Mouse (Mus musculus): ENCODE measurements around the gene Fth1. TPM values are rescaled to one million over a fixed set of nuclear protein-coding genes. Genes with fewer than 3 reads are reported as not detected.

Fth1 gene
- polyA plus RNA-seq, 1 experiment from 2014 or later = 1,694 TPM

- WGBS = 57% methylated on average over 1 of the region's 1 CpGs
- H3K27ac ChIP-seq (ENCODE audit: low read length) = no peak overlapping the region
- no peak overlapping the region for H3K4me2 ChIP-seq (ENCODE audit: low read length)
- no peaks in the 10 kb centered on the region for H3K36me3 ChIP-seq (ENCODE audit: control insufficient read depth, insufficient read depth, low read length)
- no peaks in the 10 kb centered on the region for H3K9me3 ChIP-seq (replicated peaks; ENCODE audit: control insufficient read depth, low read length, poor library complexity, severe bottlenecking)
- ATAC-seq = no peak
- no peaks in the 10 kb centered on the region for H3K4me1 ChIP-seq (ENCODE audit: control insufficient read depth, insufficient read depth, low read length)
- H3K9ac ChIP-seq (ENCODE audit: low read depth, low read length) = no peak overlapping the region
- H3K27me3 ChIP-seq (ENCODE audit: control insufficient read depth, insufficient read depth, low read depth, low read length) = no peaks in the 10 kb centered on the region
- no peak overlapping the region for H3K4me3 ChIP-seq (ENCODE audit: low read depth, low read length)
Observed at GRCm38 (mm10) chr19:9941809-9942208, 38.6 kb upstream of the Fth1 start.

DNA sequence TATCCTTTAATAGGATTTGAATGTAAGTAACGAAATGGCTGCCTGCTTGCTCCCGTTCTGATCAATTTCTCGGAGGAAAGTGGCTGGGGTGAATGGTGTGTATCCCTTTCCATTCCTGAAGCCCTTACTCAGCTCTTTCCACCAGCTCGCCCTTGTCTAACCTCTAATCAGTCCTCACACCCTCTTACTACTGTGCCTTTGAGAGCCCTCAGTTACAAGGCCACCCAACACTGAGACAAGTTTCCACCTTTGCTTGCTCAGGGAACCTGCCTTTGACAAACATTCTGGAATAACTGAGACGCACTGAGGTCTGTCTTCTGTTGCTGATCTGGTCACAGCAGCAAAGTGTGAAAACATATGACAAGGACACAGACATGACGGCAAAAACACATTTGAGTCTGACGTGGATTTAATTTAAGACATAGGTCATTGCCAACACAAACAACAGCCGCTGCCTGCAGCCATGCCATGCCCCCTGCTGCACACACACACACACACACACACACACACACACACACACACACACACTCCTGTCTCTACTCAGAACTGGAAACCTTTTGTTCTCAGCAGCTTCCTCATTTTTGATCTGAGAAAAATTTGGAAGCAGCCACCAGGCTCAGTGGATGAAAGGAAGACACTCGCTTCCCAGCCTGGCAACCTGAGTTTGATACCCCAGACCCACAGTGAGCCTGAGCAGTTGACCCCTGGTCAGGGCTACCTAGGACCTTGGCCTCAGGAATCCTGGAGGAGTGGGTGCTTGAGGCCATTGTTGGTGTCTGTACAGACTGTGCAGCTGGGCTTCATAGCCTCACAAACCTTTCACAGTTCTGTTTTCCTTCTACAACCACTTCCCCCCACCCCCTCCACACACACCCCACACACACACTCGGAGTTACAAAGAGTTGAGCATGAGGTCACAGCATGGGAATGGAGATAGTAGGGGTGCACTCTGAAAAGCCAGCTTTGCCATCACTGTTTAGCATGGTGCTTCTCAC lies 37.6 kb upstream of the Fth1 start:
- Histone ChIP-seq H3K9ac (ENCODE audit: low read depth, low read length) (no peak overlapping the region), H3K9me3 (replicated peaks; ENCODE audit: control insufficient read depth, low read length, poor library complexity, severe bottlenecking) (no peaks in the 10 kb centered on the region), H3K36me3 (ENCODE audit: control insufficient read depth, insufficient read depth, low read length) (no peaks in the 10 kb centered on the region), H3K4me1 (ENCODE audit: control insufficient read depth, insufficient read depth, low read length) (no peaks in the 10 kb centered on the region), H3K27ac (ENCODE audit: low read length) (no peak overlapping the region), H3K4me2 (ENCODE audit: low read length) (no peak overlapping the region), H3K27me3 (ENCODE audit: control insufficient read depth, insufficient read depth, low read depth, low read length) (no peaks in the 10 kb centered on the region), H3K4me3 (ENCODE audit: low read depth, low read length) (no peak overlapping the region)
- ATAC-seq = no peak
- WGBS = 62% methylated on average over 10 of the region's 10 CpGs

GRCm38 (mm10) chr19:9945800-9946564 lies 34.4 kb upstream of the Fth1 start:
- no peaks in the 10 kb centered on the region for H3K27me3 ChIP-seq (ENCODE audit: control insufficient read depth, insufficient read depth, low read depth, low read length)
- ATAC-seq = no peak
- 92% methylated on average over 8 of the region's 8 CpGs for WGBS
- H3K36me3 ChIP-seq (ENCODE audit: control insufficient read depth, insufficient read depth, low read length) = no peaks in the 10 kb centered on the region
- H3K27ac ChIP-seq (ENCODE audit: low read length) = no peak overlapping the region
- no peaks in the 10 kb centered on the region; the same call in 1 of the 2 replicates for H3K9me3 ChIP-seq (replicated peaks; ENCODE audit: control insufficient read depth, low read length, poor library complexity, severe bottlenecking)
- no peak overlapping the region for H3K4me2 ChIP-seq (ENCODE audit: low read length)
- H3K9ac ChIP-seq (ENCODE audit: low read depth, low read length) = no peak overlapping the region
- H3K4me3 ChIP-seq (ENCODE audit: low read depth, low read length) = no peak overlapping the region
- no peaks in the 10 kb centered on the region for H3K4me1 ChIP-seq (ENCODE audit: control insufficient read depth, insufficient read depth, low read length)

GRCm38 (mm10) chr19:9946986-9947385 lies 33.4 kb upstream of the Fth1 start:
- H3K4me2 ChIP-seq (ENCODE audit: low read length) = no peak overlapping the region
- H3K27ac ChIP-seq (ENCODE audit: low read length) = no peak overlapping the region
- H3K9ac ChIP-seq (ENCODE audit: low read depth, low read length) = no peak overlapping the region
- no peaks in the 10 kb centered on the region for H3K36me3 ChIP-seq (ENCODE audit: control insufficient read depth, insufficient read depth, low read length)
- H3K27me3 ChIP-seq (ENCODE audit: control insufficient read depth, insufficient read depth, low read depth, low read length) = no peaks in the 10 kb centered on the region
- no peak overlapping the region for H3K4me3 ChIP-seq (ENCODE audit: low read depth, low read length)
- WGBS = 83% methylated on average over 3 of the region's 3 CpGs
- no peaks in the 10 kb centered on the region for H3K4me1 ChIP-seq (ENCODE audit: control insufficient read depth, insufficient read depth, low read length)
- H3K9me3 ChIP-seq (replicated peaks; ENCODE audit: control insufficient read depth, low read length, poor library complexity, severe bottlenecking) = no peaks in the 10 kb centered on the region; the same call in 1 of the 2 replicates
- ATAC-seq = no peak

- Histone ChIP-seq H3K27ac (ENCODE audit: low read length) (no peak overlapping the region), H3K4me3 (ENCODE audit: low read depth, low read length) (no peak overlapping the region), H3K9ac (ENCODE audit: low read depth, low read length) (no peak overlapping the region), H3K4me2 (ENCODE audit: low read length) (no peak overlapping the region), H3K27me3 (ENCODE audit: control insufficient read depth, insufficient read depth, low read depth, low read length) (no peaks in the 10 kb centered on the region), H3K4me1 (ENCODE audit: control insufficient read depth, insufficient read depth, low read length) (peaks cover 2% of the 10 kb centered on the region; the same call in 1 of the 2 replicates), H3K36me3 (ENCODE audit: control insufficient read depth, insufficient read depth, low read length) (no peaks in the 10 kb centered on the region), H3K9me3 (replicated peaks; ENCODE audit: control insufficient read depth, low read length, poor library complexity, severe bottlenecking) (no peaks in the 10 kb centered on the region; the same call in 1 of the 2 replicates)
- 79% methylated on average over 3 of the region's 3 CpGs for WGBS
- ATAC-seq = no peak
Observed at GRCm38 (mm10) chr19:9952390-9952789, 28.0 kb upstream of the Fth1 start.

DNA sequence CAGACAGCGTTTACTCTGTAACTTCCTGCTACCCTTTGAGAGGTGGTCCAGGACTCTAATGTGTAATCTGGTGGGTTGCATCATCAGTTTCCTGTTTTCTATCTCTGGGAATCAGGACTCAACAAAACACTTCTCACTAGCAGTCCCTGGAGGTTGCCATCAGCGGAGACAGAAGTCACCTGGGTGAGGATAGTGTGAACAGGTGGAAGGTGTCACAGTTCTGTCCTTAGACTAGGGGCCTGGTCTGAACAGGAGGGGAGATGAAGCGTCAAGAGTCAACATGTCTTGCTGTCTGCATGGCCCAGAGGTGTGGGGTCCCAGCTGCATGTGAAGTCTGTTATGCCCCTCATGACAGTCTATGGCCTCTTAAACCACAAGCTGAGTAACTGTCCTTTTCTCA lies 27.5 kb upstream of the Fth1 start:
- Histone ChIP-seq H3K36me3 (ENCODE audit: control insufficient read depth, insufficient read depth, low read length) (no peaks in the 10 kb centered on the region), H3K4me2 (ENCODE audit: low read length) (no peak overlapping the region), H3K4me1 (ENCODE audit: control insufficient read depth, insufficient read depth, low read length) (peaks cover 2% of the 10 kb centered on the region; the same call in 1 of the 2 replicates), H3K9me3 (replicated peaks; ENCODE audit: control insufficient read depth, low read length, poor library complexity, severe bottlenecking) (no peaks in the 10 kb centered on the region; the same call in 1 of the 2 replicates), H3K9ac (ENCODE audit: low read depth, low read length) (no peak overlapping the region), H3K4me3 (ENCODE audit: low read depth, low read length) (no peak overlapping the region), H3K27me3 (ENCODE audit: control insufficient read depth, insufficient read depth, low read depth, low read length) (no peaks in the 10 kb centered on the region), H3K27ac (ENCODE audit: low read length) (no peak overlapping the region)
- no peak for ATAC-seq
- WGBS = 93% methylated on average over 3 of the region's 3 CpGs

DNA sequence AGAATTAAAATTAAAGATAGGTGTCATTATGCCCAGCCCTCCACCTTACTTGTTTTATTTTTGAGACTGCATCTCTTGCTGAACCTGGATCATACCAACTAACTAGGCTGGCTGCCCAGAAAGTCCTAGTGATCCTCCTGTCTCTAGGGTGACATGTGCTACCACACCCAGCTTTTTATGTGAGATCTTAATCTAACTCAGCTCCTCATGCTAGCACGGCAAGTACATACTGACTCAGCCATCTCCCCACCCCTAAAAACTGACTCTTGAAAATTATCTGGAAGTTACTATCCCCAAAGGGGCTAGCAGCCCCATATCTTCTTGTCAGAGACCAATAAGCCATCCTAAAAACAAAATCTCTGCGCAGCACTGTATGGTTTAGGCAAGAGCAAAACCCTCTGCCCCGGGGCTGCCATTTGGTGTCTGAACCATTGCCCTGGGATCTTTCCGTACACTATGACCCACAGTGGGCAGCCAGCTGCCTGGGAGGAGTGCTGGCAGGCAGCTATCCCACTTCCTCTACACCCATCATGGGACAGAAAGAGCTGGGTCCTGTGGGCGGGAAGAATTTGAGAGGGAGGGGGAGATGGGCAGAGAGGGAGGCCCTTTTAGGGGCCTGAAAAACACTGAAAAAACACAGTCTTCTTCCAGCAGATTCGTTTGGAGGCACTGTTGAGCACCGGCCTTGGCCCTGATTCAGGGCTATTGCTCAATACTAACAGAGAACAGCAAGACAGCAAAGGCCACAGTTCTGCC lies 26.2 kb upstream of the Fth1 start:
- Histone ChIP-seq H3K27ac (ENCODE audit: low read length) (no peak overlapping the region), H3K4me3 (ENCODE audit: low read depth, low read length) (no peak overlapping the region), H3K27me3 (ENCODE audit: control insufficient read depth, insufficient read depth, low read depth, low read length) (no peaks in the 10 kb centered on the region), H3K4me2 (ENCODE audit: low read length) (no peak overlapping the region), H3K4me1 (ENCODE audit: control insufficient read depth, insufficient read depth, low read length) (peaks cover 2% of the 10 kb centered on the region; the same call in 1 of the 2 replicates), H3K9me3 (replicated peaks; ENCODE audit: control insufficient read depth, low read length, poor library complexity, severe bottlenecking) (no peaks in the 10 kb centered on the region; the same call in 1 of the 2 replicates), H3K9ac (ENCODE audit: low read depth, low read length) (no peak overlapping the region), H3K36me3 (ENCODE audit: control insufficient read depth, insufficient read depth, low read length) (no peaks in the 10 kb centered on the region)
- ATAC-seq = peak; percentile 75
- 43% methylated on average over 7 of the region's 7 CpGs for WGBS

DNA sequence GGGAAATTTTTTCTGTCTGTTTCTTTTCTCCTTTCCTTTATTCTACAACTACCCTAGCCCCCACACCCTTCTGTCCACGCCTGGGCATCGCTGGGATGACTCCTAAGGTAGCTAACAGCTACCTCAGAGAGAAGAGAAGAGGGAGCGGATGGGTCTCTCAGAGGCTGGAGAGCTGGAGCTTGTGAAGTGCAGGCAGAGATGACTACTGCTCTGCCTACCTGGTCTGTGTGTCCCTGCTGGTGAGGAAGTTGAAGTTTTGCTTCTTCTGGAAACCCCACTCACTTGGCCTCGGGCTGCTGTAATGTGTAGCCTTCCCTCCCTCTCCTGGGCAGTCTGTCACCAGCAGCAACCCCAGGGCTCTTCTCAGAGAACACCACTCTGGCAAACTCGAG lies 25.6 kb upstream of the Fth1 start:
- WGBS = 44% methylated on average over 5 of the region's 5 CpGs
- no peaks in the 10 kb centered on the region for H3K27me3 ChIP-seq (ENCODE audit: control insufficient read depth, insufficient read depth, low read depth, low read length)
- no peaks in the 10 kb centered on the region for H3K36me3 ChIP-seq (ENCODE audit: control insufficient read depth, insufficient read depth, low read length)
- no peak overlapping the region for H3K9ac ChIP-seq (ENCODE audit: low read depth, low read length)
- peak; percentile 45; the same call in 1 of the 2 replicates for ATAC-seq
- H3K9me3 ChIP-seq (replicated peaks; ENCODE audit: control insufficient read depth, low read length, poor library complexity, severe bottlenecking) = no peaks in the 10 kb centered on the region; the same call in 1 of the 2 replicates
- H3K4me1 ChIP-seq (ENCODE audit: control insufficient read depth, insufficient read depth, low read length) = peaks cover 2% of the 10 kb centered on the region; the same call in 1 of the 2 replicates
- no peak overlapping the region for H3K27ac ChIP-seq (ENCODE audit: low read length)
- no peak overlapping the region for H3K4me3 ChIP-seq (ENCODE audit: low read depth, low read length)
- H3K4me2 ChIP-seq (ENCODE audit: low read length) = no peak overlapping the region

Data from midbrain, embryonic 16.5 days (tissue).